Mouse (Mus musculus): Measurements from ENCODE around the gene Arhgap21. TPM values are rescaled to one million over a fixed set of nuclear protein-coding genes. Genes with fewer than 3 reads are reported as not detected.

The Arhgap21 gene
- total and polyA plus RNA-seq, 3 experiments = 21.1 to 64.9 (median 25.9) TPM

DNA sequence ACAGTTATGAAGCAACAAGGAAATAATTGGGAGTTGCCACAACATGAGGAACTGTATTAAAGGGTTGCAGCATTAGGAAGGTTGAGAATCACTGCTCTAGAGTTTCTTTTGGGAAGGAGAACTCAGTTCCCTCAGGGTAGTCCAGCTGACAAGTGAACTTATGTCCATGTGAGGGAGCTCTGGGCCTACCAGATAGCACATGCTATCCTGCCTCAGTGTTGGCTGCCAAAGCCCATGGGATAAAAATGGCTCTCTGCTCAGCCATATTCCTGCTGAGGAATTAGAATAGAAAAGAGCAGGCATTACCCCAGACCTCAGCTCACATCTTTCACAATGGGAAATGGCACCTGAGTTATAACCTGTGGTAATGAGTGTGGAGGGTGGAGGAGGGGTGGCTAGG is 142.4 kb downstream of the Arhgap21 start:
- no peaks in the 10 kb centered on the region for H3K4me1 ChIP-seq (ENCODE audit: insufficient read depth, low read depth, low read length)
- ATAC-seq (ENCODE audit: extremely low read depth, insufficient number of reproducible peaks, low FRiP score, poor library complexity, severe bottlenecking) = no peak
- no peak for DNase-seq (ENCODE audit: low spot score)
- H3K4me3 ChIP-seq (ENCODE audit: low read depth, low read length) = no peak overlapping the region
- no peaks in the 10 kb centered on the region for H3K27me3 ChIP-seq (ENCODE audit: insufficient read depth, low read length)
- TF ChIP-seq GATA1 (IDR thresholded peaks at IDR 0.05; ENCODE audit: borderline replicate concordance, low read length) = no peak
- no peak for TF ChIP-seq CTCF (IDR thresholded peaks at IDR 0.05; ENCODE audit: low read depth, low read length)
- TF ChIP-seq POLR2AphosphoS5 (IDR thresholded peaks at IDR 0.05; ENCODE audit: insufficient replicate concordance, low read depth, low read length) = no peak
- TF ChIP-seq TAL1 (conservative IDR thresholded peaks at IDR 0.05; ENCODE audit: low read depth, low read length) = no peak
- TF ChIP-seq GATA2 (IDR thresholded peaks at IDR 0.05; ENCODE audit: borderline replicate concordance, low read depth, low read length) = no peak
- no peaks in the 10 kb centered on the region for H3K9me3 ChIP-seq (replicated peaks)
- H3K36me3 ChIP-seq (replicated peaks) = no peaks in the 10 kb centered on the region

- no peak overlapping the region for H3K4me3 ChIP-seq (ENCODE audit: low read depth, low read length)
- H3K4me1 ChIP-seq (ENCODE audit: insufficient read depth, low read depth, low read length) = no peaks in the 10 kb centered on the region
- TF ChIP-seq GATA2 (IDR thresholded peaks at IDR 0.05; ENCODE audit: borderline replicate concordance, low read depth, low read length) = no peak
- no peak for TF ChIP-seq CTCF (IDR thresholded peaks at IDR 0.05; ENCODE audit: low read depth, low read length)
- no peak for TF ChIP-seq POLR2AphosphoS5 (IDR thresholded peaks at IDR 0.05; ENCODE audit: insufficient replicate concordance, low read depth, low read length)
- no peak for TF ChIP-seq TAL1 (conservative IDR thresholded peaks at IDR 0.05; ENCODE audit: low read depth, low read length)
- TF ChIP-seq GATA1 (IDR thresholded peaks at IDR 0.05; ENCODE audit: borderline replicate concordance, low read length) = no peak
- DNase-seq (ENCODE audit: low spot score) (no peak), ATAC-seq (ENCODE audit: extremely low read depth, insufficient number of reproducible peaks, low FRiP score, poor library complexity, severe bottlenecking) (no peak)
- H3K27me3 ChIP-seq (ENCODE audit: insufficient read depth, low read length) = peaks cover 6% of the 10 kb centered on the region; the same call in 1 of the 2 replicates
- H3K9me3 ChIP-seq (replicated peaks) = no peaks in the 10 kb centered on the region
- H3K36me3 ChIP-seq (replicated peaks) = no peaks in the 10 kb centered on the region
Observed at GRCm38 (mm10) chr2:20818226-20818625, 150.5 kb downstream of the Arhgap21 start.

DNA sequence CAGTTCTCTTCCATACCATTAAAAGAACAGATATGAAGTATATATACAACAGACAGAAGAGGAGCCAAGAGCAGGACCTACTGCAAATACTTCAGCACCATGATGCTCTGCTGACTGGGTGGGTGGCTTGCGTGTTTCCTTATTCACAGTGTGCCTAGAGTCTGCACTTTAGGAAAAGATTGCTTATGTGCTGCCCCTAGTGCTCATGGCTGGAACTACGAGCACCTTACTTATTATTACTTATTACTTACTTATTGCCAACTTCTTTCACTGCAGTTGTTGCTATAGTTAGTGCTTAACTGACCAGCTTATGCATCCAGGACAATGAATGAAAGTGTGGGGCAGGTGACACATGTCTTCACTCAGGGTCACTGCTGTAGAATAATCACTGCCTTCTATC is 154.7 kb downstream of the Arhgap21 start:
- TF ChIP-seq GATA2 (IDR thresholded peaks at IDR 0.05; ENCODE audit: borderline replicate concordance, low read depth, low read length) = no peak
- TF ChIP-seq CTCF (IDR thresholded peaks at IDR 0.05; ENCODE audit: low read depth, low read length) = peak; percentile 50
- TF ChIP-seq POLR2AphosphoS5 (IDR thresholded peaks at IDR 0.05; ENCODE audit: insufficient replicate concordance, low read depth, low read length) = no peak
- TF ChIP-seq GATA1 (IDR thresholded peaks at IDR 0.05; ENCODE audit: borderline replicate concordance, low read length) = no peak
- no peak for TF ChIP-seq TAL1 (conservative IDR thresholded peaks at IDR 0.05; ENCODE audit: low read depth, low read length)
- Histone ChIP-seq H3K27me3 (ENCODE audit: insufficient read depth, low read length) (peaks cover 4% of the 10 kb centered on the region; the same call in 1 of the 2 replicates), H3K9me3 (replicated peaks) (no peaks in the 10 kb centered on the region), H3K4me1 (ENCODE audit: insufficient read depth, low read depth, low read length) (no peaks in the 10 kb centered on the region), H3K4me3 (ENCODE audit: low read depth, low read length) (no peak overlapping the region), H3K36me3 (replicated peaks) (no peaks in the 10 kb centered on the region)
- no peak for ATAC-seq (ENCODE audit: extremely low read depth, insufficient number of reproducible peaks, low FRiP score, poor library complexity, severe bottlenecking)
- DNase-seq (ENCODE audit: low spot score) = no peak

- TF ChIP-seq GATA1 (IDR thresholded peaks at IDR 0.05; ENCODE audit: borderline replicate concordance, low read length) (no peak), POLR2AphosphoS5 (IDR thresholded peaks at IDR 0.05; ENCODE audit: insufficient replicate concordance, low read depth, low read length) (no peak), TAL1 (conservative IDR thresholded peaks at IDR 0.05; ENCODE audit: low read depth, low read length) (no peak), GATA2 (IDR thresholded peaks at IDR 0.05; ENCODE audit: borderline replicate concordance, low read depth, low read length) (no peak), CTCF (IDR thresholded peaks at IDR 0.05; ENCODE audit: low read depth, low read length) (no peak)
- ATAC-seq (ENCODE audit: extremely low read depth, insufficient number of reproducible peaks, low FRiP score, poor library complexity, severe bottlenecking) = no peak
- no peaks in the 10 kb centered on the region for H3K9me3 ChIP-seq (replicated peaks)
- no peaks in the 10 kb centered on the region for H3K36me3 ChIP-seq (replicated peaks)
- H3K4me3 ChIP-seq (ENCODE audit: low read depth, low read length) = no peak overlapping the region
- DNase-seq (ENCODE audit: low spot score) = no peak
- H3K4me1 ChIP-seq (ENCODE audit: insufficient read depth, low read depth, low read length) = no peaks in the 10 kb centered on the region
- H3K27me3 ChIP-seq (ENCODE audit: insufficient read depth, low read length) = no peaks in the 10 kb centered on the region; the same call in 1 of the 2 replicates
Observed at GRCm38 (mm10) chr2:20811506-20811905, 157.2 kb downstream of the Arhgap21 start.

GRCm38 (mm10) chr2:20801236-20801890 is 167.3 kb downstream of the Arhgap21 start:
- Histone ChIP-seq H3K4me1 (ENCODE audit: insufficient read depth, low read depth, low read length) (no peaks in the 10 kb centered on the region), H3K27me3 (ENCODE audit: insufficient read depth, low read length) (0 out of 2 replicates have a peak, but pooled peaks cover 3% of the 10 kb centered on the region), H3K4me3 (ENCODE audit: low read depth, low read length) (no peak overlapping the region), H3K9me3 (replicated peaks) (no peaks in the 10 kb centered on the region), H3K36me3 (replicated peaks) (no peaks in the 10 kb centered on the region)
- TF ChIP-seq GATA2 (IDR thresholded peaks at IDR 0.05; ENCODE audit: borderline replicate concordance, low read depth, low read length) = no peak
- no peak for TF ChIP-seq GATA1 (IDR thresholded peaks at IDR 0.05; ENCODE audit: borderline replicate concordance, low read length)
- no peak for TF ChIP-seq TAL1 (conservative IDR thresholded peaks at IDR 0.05; ENCODE audit: low read depth, low read length)
- no peak for DNase-seq (ENCODE audit: low spot score)
- no peak for ATAC-seq (ENCODE audit: extremely low read depth, insufficient number of reproducible peaks, low FRiP score, poor library complexity, severe bottlenecking)

Other genes with a start within 250 kb of the Arhgap21 start
- gene Enkur, start 236.5 kb upstream of the Arhgap21 start, total RNA-seq (2014; fragmentation: Nextera tagmentation) = not detected in 2 replicates
- gene Enkur, start 236.5 kb upstream of the Arhgap21 start, total RNA-seq (2017) = 0.22 and 0.52 TPM in 2 replicates
- gene Enkur, start 236.5 kb upstream of the Arhgap21 start, polyA plus RNA-seq (2012) = not detected in 2 replicates
- gene Thnsl1, start 236.8 kb upstream of the Arhgap21 start, total RNA-seq (2014; fragmentation: Nextera tagmentation) = 5.2 and 9.9 TPM in 2 replicates
- gene Thnsl1, start 236.8 kb upstream of the Arhgap21 start, total RNA-seq (2017) = 6.2 and 7.0 TPM in 2 replicates
- 0.57 and 1.2 TPM in 2 replicates for gene Thnsl1, start 236.8 kb upstream of the Arhgap21 start, polyA plus RNA-seq (2012)

Data from G1E (cell line).